Mouse (Mus musculus): ENCODE results near the gene Car3. TPM values are rescaled to one million over a fixed set of nuclear protein-coding genes. Genes with fewer than 3 reads are reported as not detected.

The Car3 gene
- total and polyA plus RNA-seq, 3 experiments = 1.1 to 18.5 (median 1.7) TPM

DNA sequence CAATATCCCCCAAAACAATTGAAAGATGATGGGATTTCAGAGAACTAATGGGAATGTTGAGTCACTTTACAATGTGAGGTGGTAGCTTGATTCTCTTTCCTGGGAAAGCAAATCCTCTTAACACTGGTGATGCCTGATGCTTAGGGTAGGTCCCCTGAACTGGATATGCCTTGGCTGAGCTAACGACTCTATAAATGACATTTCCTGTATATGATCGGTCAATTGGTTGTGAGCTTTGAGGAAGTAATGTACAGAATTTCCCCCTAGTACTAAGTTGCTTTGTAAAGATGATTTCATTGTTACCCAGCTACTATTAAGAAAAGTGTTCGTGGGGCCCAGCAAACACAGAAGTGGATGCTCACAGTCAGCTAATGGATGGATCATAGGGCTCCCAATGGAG lies 29.7 kb downstream of the Car3 start:
- H3K4me1 ChIP-seq (ENCODE audit: insufficient read depth, low read depth, low read length) = peaks cover 40% of the 10 kb centered on the region
- no peak for TF ChIP-seq POLR2AphosphoS5 (IDR thresholded peaks at IDR 0.05; ENCODE audit: insufficient replicate concordance, low read depth, low read length)
- TF ChIP-seq TAL1 (conservative IDR thresholded peaks at IDR 0.05; ENCODE audit: low read depth, low read length) = no peak
- no peak for TF ChIP-seq CTCF (IDR thresholded peaks at IDR 0.05; ENCODE audit: low read depth, low read length)
- no peak for TF ChIP-seq GATA2 (IDR thresholded peaks at IDR 0.05; ENCODE audit: borderline replicate concordance, low read depth, low read length)
- TF ChIP-seq GATA1 (IDR thresholded peaks at IDR 0.05; ENCODE audit: borderline replicate concordance, low read length) = no peak
- H3K27me3 ChIP-seq (ENCODE audit: insufficient read depth, low read length) = no peaks in the 10 kb centered on the region
- H3K4me3 ChIP-seq (ENCODE audit: low read depth, low read length) = peak overlapping the region; percentile 59
- ATAC-seq (ENCODE audit: extremely low read depth, insufficient number of reproducible peaks, low FRiP score, poor library complexity, severe bottlenecking) (no peak), DNase-seq (ENCODE audit: low spot score) (no peak)
- H3K9me3 ChIP-seq (replicated peaks) = no peaks in the 10 kb centered on the region
- peaks cover 72% of the 10 kb centered on the region for H3K36me3 ChIP-seq (replicated peaks)

DNA sequence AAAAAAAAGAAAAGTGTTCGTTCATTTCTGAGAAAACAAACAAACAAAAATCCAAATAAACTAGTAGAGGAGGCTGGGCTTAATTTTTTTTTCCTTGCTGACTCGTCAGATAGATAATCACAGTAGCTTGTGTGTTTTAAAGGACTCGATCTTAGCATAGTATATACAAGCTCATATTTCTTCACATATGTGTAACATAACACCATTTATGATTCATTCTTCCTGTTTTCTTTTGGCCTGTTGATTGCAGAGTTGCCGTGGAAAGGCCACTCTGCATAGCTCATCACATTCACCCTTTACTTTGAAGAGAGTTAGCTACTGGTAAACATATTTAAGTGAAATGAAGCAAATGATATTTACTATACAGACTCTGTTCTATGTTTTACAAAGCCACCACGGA lies 30.4 kb downstream of the Car3 start:
- Histone ChIP-seq H3K4me3 (ENCODE audit: low read depth, low read length) (no peak overlapping the region; the same call in 1 of the 2 replicates), H3K27me3 (ENCODE audit: insufficient read depth, low read length) (no peaks in the 10 kb centered on the region), H3K36me3 (replicated peaks) (peaks cover 73% of the 10 kb centered on the region), H3K4me1 (ENCODE audit: insufficient read depth, low read depth, low read length) (peaks cover 43% of the 10 kb centered on the region), H3K9me3 (replicated peaks) (no peaks in the 10 kb centered on the region)
- DNase-seq (ENCODE audit: low spot score) (no peak), ATAC-seq (ENCODE audit: extremely low read depth, insufficient number of reproducible peaks, low FRiP score, poor library complexity, severe bottlenecking) (no peak)
- TF ChIP-seq CTCF (IDR thresholded peaks at IDR 0.05; ENCODE audit: low read depth, low read length) (no peak), POLR2AphosphoS5 (IDR thresholded peaks at IDR 0.05; ENCODE audit: insufficient replicate concordance, low read depth, low read length) (no peak), GATA2 (IDR thresholded peaks at IDR 0.05; ENCODE audit: borderline replicate concordance, low read depth, low read length) (no peak), GATA1 (IDR thresholded peaks at IDR 0.05; ENCODE audit: borderline replicate concordance, low read length) (no peak)

GRCm38 (mm10) chr3:14895333-14895732 lies 32.0 kb downstream of the Car3 start:
- DNase-seq (ENCODE audit: low spot score) = no peak
- no peak for ATAC-seq (ENCODE audit: extremely low read depth, insufficient number of reproducible peaks, low FRiP score, poor library complexity, severe bottlenecking)
- Histone ChIP-seq H3K4me1 (ENCODE audit: insufficient read depth, low read depth, low read length) (peaks cover 54% of the 10 kb centered on the region), H3K4me3 (ENCODE audit: low read depth, low read length) (no peak overlapping the region), H3K9me3 (replicated peaks) (no peaks in the 10 kb centered on the region), H3K36me3 (replicated peaks) (peaks cover 74% of the 10 kb centered on the region), H3K27me3 (ENCODE audit: insufficient read depth, low read length) (no peaks in the 10 kb centered on the region)
- TF ChIP-seq GATA2 (IDR thresholded peaks at IDR 0.05; ENCODE audit: borderline replicate concordance, low read depth, low read length) = no peak
- no peak for TF ChIP-seq GATA1 (IDR thresholded peaks at IDR 0.05; ENCODE audit: borderline replicate concordance, low read length)
- TF ChIP-seq TAL1 (conservative IDR thresholded peaks at IDR 0.05; ENCODE audit: low read depth, low read length) = no peak

GRCm38 (mm10) chr3:14897770-14898169 lies 34.5 kb downstream of the Car3 start:
- ATAC-seq (ENCODE audit: extremely low read depth, insufficient number of reproducible peaks, low FRiP score, poor library complexity, severe bottlenecking) (no peak), DNase-seq (ENCODE audit: low spot score) (no peak)
- Histone ChIP-seq H3K36me3 (replicated peaks) (peaks cover 87% of the 10 kb centered on the region), H3K4me1 (ENCODE audit: insufficient read depth, low read depth, low read length) (peaks cover 58% of the 10 kb centered on the region), H3K9me3 (replicated peaks) (no peaks in the 10 kb centered on the region), H3K27me3 (ENCODE audit: insufficient read depth, low read length) (no peaks in the 10 kb centered on the region), H3K4me3 (ENCODE audit: low read depth, low read length) (no peak overlapping the region)
- TF ChIP-seq GATA1 (IDR thresholded peaks at IDR 0.05; ENCODE audit: borderline replicate concordance, low read length) (no peak), TAL1 (conservative IDR thresholded peaks at IDR 0.05; ENCODE audit: low read depth, low read length) (no peak), GATA2 (IDR thresholded peaks at IDR 0.05; ENCODE audit: borderline replicate concordance, low read depth, low read length) (no peak), POLR2AphosphoS5 (IDR thresholded peaks at IDR 0.05; ENCODE audit: insufficient replicate concordance, low read depth, low read length) (peak; percentile 85; the same call in 1 of the 2 replicates), CTCF (IDR thresholded peaks at IDR 0.05; ENCODE audit: low read depth, low read length) (no peak)

GRCm38 (mm10) chr3:14903380-14903779 lies 40.1 kb downstream of the Car3 start:
- H3K4me3 ChIP-seq (ENCODE audit: low read depth, low read length) = no peak overlapping the region
- DNase-seq (ENCODE audit: low spot score) = no peak
- ATAC-seq (ENCODE audit: extremely low read depth, insufficient number of reproducible peaks, low FRiP score, poor library complexity, severe bottlenecking) = peak; percentile 1; the same call in 1 of the 2 replicates
- peaks cover 40% of the 10 kb centered on the region for H3K4me1 ChIP-seq (ENCODE audit: insufficient read depth, low read depth, low read length)
- H3K9me3 ChIP-seq (replicated peaks) = no peaks in the 10 kb centered on the region
- H3K27me3 ChIP-seq (ENCODE audit: insufficient read depth, low read length) = no peaks in the 10 kb centered on the region
- peaks cover 73% of the 10 kb centered on the region for H3K36me3 ChIP-seq (replicated peaks)
- no peak for TF ChIP-seq GATA1 (IDR thresholded peaks at IDR 0.05; ENCODE audit: borderline replicate concordance, low read length)
- peak; percentile 95 for TF ChIP-seq POLR2AphosphoS5 (IDR thresholded peaks at IDR 0.05; ENCODE audit: insufficient replicate concordance, low read depth, low read length)

DNA sequence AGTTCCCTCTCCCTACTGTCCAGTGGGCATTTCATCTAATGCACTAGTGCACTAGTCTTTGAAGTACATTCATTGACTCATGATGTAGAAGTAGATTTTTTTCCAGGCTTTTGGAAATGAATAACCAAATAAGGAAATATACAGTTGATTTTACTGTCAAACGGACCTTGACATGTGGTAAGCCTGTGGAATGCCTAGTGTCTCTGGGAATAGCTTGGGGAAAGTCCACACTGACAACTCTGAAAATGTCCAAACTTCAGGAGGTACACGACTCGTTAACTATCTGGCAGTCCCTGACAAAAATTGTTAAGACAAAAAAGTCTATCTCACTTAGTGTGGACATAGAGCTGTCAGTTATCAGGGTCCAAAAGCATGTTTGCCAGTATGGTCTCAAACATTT lies 40.9 kb downstream of the Car3 start:
- ATAC-seq (ENCODE audit: extremely low read depth, insufficient number of reproducible peaks, low FRiP score, poor library complexity, severe bottlenecking) (no peak), DNase-seq (ENCODE audit: low spot score) (no peak)
- peaks cover 65% of the 10 kb centered on the region for H3K36me3 ChIP-seq (replicated peaks)
- TF ChIP-seq CTCF (IDR thresholded peaks at IDR 0.05; ENCODE audit: low read depth, low read length) (no peak), POLR2AphosphoS5 (IDR thresholded peaks at IDR 0.05; ENCODE audit: insufficient replicate concordance, low read depth, low read length) (no peak), GATA2 (IDR thresholded peaks at IDR 0.05; ENCODE audit: borderline replicate concordance, low read depth, low read length) (no peak)
- no peaks in the 10 kb centered on the region for H3K9me3 ChIP-seq (replicated peaks)
- peaks cover 33% of the 10 kb centered on the region for H3K4me1 ChIP-seq (ENCODE audit: insufficient read depth, low read depth, low read length)
- H3K27me3 ChIP-seq (ENCODE audit: insufficient read depth, low read length) = no peaks in the 10 kb centered on the region
- H3K4me3 ChIP-seq (ENCODE audit: low read depth, low read length) = no peak overlapping the region

- Histone ChIP-seq H3K9me3 (replicated peaks) (no peaks in the 10 kb centered on the region), H3K4me3 (ENCODE audit: low read depth, low read length) (no peak overlapping the region), H3K4me1 (ENCODE audit: insufficient read depth, low read depth, low read length) (peaks cover 27% of the 10 kb centered on the region; the same call in 1 of the 2 replicates), H3K27me3 (ENCODE audit: insufficient read depth, low read length) (no peaks in the 10 kb centered on the region), H3K36me3 (replicated peaks) (peaks cover 39% of the 10 kb centered on the region)
- no peak for DNase-seq (ENCODE audit: low spot score)
- no peak for TF ChIP-seq TAL1 (conservative IDR thresholded peaks at IDR 0.05; ENCODE audit: low read depth, low read length)
- no peak for ATAC-seq (ENCODE audit: extremely low read depth, insufficient number of reproducible peaks, low FRiP score, poor library complexity, severe bottlenecking)
Measured at GRCm38 (mm10) chr3:14907271-14907670, 44.0 kb downstream of the Car3 start.

All from G1E (cell line).